Mouse (Mus musculus) adrenal gland, postnatal 14 days (tissue): ENCODE measurements around the gene Skint6. TPM values are rescaled to one million over a fixed set of nuclear protein-coding genes. Genes with fewer than 3 reads are reported as not detected.
"Not testable (repeated sequence)": the region's sequence is repeated elsewhere in the genome, so short reads cannot be mapped to it uniquely, and the experiment has no call there.

Experiments used
- DNase-seq: peaks from one replicate; pipeline ENCODE4 v3.0.0; 2021; ENCODE audit warnings: mixed read lengths
- long read RNA-seq, 2 experiments: library from polyadenylated mRNA; stranded (forward); transcript quantifications; one replicate each; pipeline ENCODE4 v2.0.0; 2021
- total RNA-seq: library from RNA; stranded (reverse); gene quantifications from 2 replicates; pipeline ENCODE4 v1.2.3, GENCODE M21; 2021

The Skint6 gene
- total RNA-seq: not detected in 2 replicates
- long read RNA-seq, experiment 1: 0 reads
- long read RNA-seq, experiment 2: 0 reads

GRCm38 (mm10) chr4:113286873-113287272, at the start of gene Skint6:
Gene Skint6, minus strand, starts transcription at chr4:113286973.
- DNase-seq: no peak

- no peak for DNase-seq
Measured at GRCm38 (mm10) chr4:113320911-113321310, 34.1 kb upstream of the Skint6 start.

GRCm38 (mm10) chr4:113301773-113302473, 15.2 kb upstream of the Skint6 start:
- no peak for DNase-seq

GRCm38 (mm10) chr4:113263363-113264060, 23.3 kb downstream of the Skint6 start:
- DNase-seq: no peak

GRCm38 (mm10) chr4:113245808-113246207, 41.0 kb downstream of the Skint6 start:
- no peak for DNase-seq

- DNase-seq: no peak
Measured at GRCm38 (mm10) chr4:113067621-113068020, 219.2 kb downstream of the Skint6 start.

GRCm38 (mm10) chr4:112979160-112979559, 307.6 kb downstream of the Skint6 start:
- DNase-seq: not testable (repeated sequence)

GRCm38 (mm10) chr4:112790646-112791045, 496.1 kb downstream of the Skint6 start:
- DNase-seq: peak; percentile 3

- DNase-seq: no peak
Measured at GRCm38 (mm10) chr4:112774766-112775165, 512.0 kb downstream of the Skint6 start, which contains the start of gene Skint10. Gene Skint10, minus strand, starts transcription at chr4:112774866.
